Mouse (Mus musculus): ENCODE results near the gene Cdh20. TPM values are rescaled to one million over a fixed set of nuclear protein-coding genes. Genes with fewer than 3 reads are reported as not detected.

Gene Cdh20
- polyA plus RNA-seq, 1 experiment from 2014 or later: 0.04 TPM

DNA sequence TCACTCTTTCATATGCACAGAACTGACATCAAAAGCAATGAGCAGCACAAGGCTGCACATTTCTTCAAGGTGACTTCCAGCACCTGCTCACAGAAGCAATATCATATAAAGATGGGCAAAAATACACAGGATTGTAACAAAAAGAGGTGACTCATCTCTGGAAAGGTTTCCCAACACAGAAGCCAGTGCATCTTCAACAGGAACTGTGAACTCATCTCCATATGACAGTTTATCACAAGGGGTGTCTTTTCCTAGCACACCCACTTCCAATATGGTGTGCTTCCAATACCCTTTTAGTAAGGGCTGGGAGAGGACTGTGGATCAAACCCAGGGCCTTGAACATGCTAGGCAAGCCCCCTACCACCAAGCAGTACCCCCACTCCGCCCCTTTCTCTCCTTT lies 211.9 kb downstream of the Cdh20 start:
- no peak overlapping the region for H3K4me3 ChIP-seq (ENCODE audit: low read depth, low read length)
- no peaks in the 10 kb centered on the region for H3K27me3 ChIP-seq (ENCODE audit: control insufficient read depth, insufficient read depth, low read length)
- no peaks in the 10 kb centered on the region for H3K36me3 ChIP-seq (ENCODE audit: control insufficient read depth, insufficient read depth, low read length)
- DNase-seq (ENCODE audit: low spot score) (no peak), ATAC-seq (ENCODE audit: insufficient number of reproducible peaks, low FRiP score, low TSS enrichment, low read depth) (no peak)
- H3K4me2 ChIP-seq (ENCODE audit: low read depth, severe bottlenecking): no peak overlapping the region
- WGBS: 77% methylated on average over 1 of the region's 1 CpGs
- no peak overlapping the region for H3K9ac ChIP-seq (ENCODE audit: low read length)
- no peaks in the 10 kb centered on the region for H3K9me3 ChIP-seq (ENCODE audit: control insufficient read depth, low read length)
- H3K4me1 ChIP-seq (ENCODE audit: control insufficient read depth, insufficient read depth, low read length): no peaks in the 10 kb centered on the region
- no peak overlapping the region for H3K27ac ChIP-seq (replicated peaks; ENCODE audit: low read depth, low read length)

DNA sequence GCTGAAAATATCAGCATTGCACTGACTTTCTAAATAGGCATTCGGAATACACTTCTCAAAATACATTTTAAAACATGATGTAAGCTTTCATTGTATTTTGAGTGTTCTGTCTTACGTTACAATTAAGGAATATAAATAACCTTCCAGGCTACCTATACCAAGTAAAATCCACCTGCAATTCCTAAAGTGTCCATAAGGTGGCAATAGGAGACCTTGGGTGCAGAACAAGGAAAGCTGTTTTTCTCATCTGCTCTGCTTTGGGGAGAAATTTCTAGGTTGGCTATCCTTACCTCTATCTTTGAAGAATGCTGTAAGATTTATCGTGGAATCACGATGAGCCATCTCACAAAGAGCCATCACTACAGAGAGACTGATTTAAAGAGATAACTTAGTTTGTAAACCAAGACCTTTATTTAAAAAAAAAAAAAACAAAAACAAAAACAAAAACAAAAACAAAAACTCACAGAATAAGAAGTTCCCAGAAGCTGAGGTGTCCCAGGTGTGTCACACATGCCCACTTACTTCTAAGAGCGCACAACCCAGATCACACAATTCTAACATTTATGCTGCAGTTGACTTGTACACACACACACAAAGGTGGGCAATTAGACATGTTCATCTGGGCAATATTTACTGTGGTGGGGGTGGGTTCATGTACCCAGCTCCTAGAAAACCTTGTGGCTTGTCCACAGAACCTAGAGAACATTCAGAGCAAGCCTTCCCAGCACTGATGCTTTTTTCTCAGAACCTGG lies 218.1 kb downstream of the Cdh20 start:
- Histone ChIP-seq H3K4me2 (ENCODE audit: low read depth, severe bottlenecking) (no peak overlapping the region), H3K4me1 (ENCODE audit: control insufficient read depth, insufficient read depth, low read length) (no peaks in the 10 kb centered on the region), H3K9me3 (ENCODE audit: control insufficient read depth, low read length) (no peaks in the 10 kb centered on the region), H3K27me3 (ENCODE audit: control insufficient read depth, insufficient read depth, low read length) (no peaks in the 10 kb centered on the region), H3K4me3 (ENCODE audit: low read depth, low read length) (no peak overlapping the region), H3K9ac (ENCODE audit: low read length) (no peak overlapping the region), H3K27ac (replicated peaks; ENCODE audit: low read depth, low read length) (no peak overlapping the region), H3K36me3 (ENCODE audit: control insufficient read depth, insufficient read depth, low read length) (no peaks in the 10 kb centered on the region)
- peak; percentile 57; the same call in 1 of the 2 replicates for ATAC-seq (ENCODE audit: insufficient number of reproducible peaks, low FRiP score, low TSS enrichment, low read depth)
- no peak for DNase-seq (ENCODE audit: low spot score)
- 30% methylated on average over 5 of the region's 5 CpGs for WGBS

DNA sequence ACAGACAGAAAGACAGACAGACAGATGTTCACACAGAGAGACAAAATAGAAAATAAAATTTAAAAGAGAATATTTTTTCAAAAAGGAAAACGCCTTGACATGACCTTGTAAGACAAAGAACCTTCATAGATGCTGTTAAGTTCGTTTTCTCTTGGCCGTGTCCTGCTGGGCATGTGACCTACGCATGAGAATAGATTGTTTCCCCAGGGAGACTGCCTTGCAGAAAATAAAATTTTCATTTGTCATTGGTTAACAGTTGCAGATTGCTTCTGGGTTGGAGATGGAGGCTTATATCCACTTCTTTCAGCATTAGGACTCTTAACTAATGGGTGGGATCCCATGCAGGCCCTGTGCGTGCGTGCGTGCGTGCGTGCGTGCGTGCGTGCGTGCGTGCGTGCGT lies 219.2 kb downstream of the Cdh20 start:
- no peaks in the 10 kb centered on the region for H3K36me3 ChIP-seq (ENCODE audit: control insufficient read depth, insufficient read depth, low read length)
- H3K4me1 ChIP-seq (ENCODE audit: control insufficient read depth, insufficient read depth, low read length): no peaks in the 10 kb centered on the region
- H3K4me2 ChIP-seq (ENCODE audit: low read depth, severe bottlenecking): no peak overlapping the region
- no peak overlapping the region for H3K27ac ChIP-seq (replicated peaks; ENCODE audit: low read depth, low read length)
- no peaks in the 10 kb centered on the region for H3K9me3 ChIP-seq (ENCODE audit: control insufficient read depth, low read length)
- no peaks in the 10 kb centered on the region for H3K27me3 ChIP-seq (ENCODE audit: control insufficient read depth, insufficient read depth, low read length)
- WGBS: 93% methylated on average over 16 of the region's 16 CpGs
- no peak for DNase-seq (ENCODE audit: low spot score)
- no peak for ATAC-seq (ENCODE audit: insufficient number of reproducible peaks, low FRiP score, low TSS enrichment, low read depth)
- H3K9ac ChIP-seq (ENCODE audit: low read length): no peak overlapping the region
- no peak overlapping the region for H3K4me3 ChIP-seq (ENCODE audit: low read depth, low read length)

DNA sequence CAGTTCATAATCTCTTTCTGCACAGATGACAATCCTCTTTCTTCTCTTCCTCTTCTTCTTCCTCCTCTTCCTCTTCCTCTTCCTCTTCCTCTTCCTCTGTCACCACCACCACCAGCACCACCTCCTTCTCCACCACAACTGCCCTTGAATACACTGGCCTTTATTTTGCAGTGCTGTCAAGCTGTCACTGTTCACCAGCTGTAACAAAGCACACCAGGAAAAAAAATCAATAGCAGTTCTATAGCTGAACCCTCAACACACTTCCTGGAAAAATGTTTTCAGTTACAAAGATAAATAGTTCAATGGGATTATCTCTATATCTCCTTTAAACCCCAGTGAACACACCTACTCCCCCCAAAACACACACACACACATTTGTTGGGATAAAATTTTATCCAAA lies 224.1 kb downstream of the Cdh20 start:
- Histone ChIP-seq H3K4me3 (ENCODE audit: low read depth, low read length) (no peak overlapping the region), H3K27me3 (ENCODE audit: control insufficient read depth, insufficient read depth, low read length) (no peaks in the 10 kb centered on the region), H3K36me3 (ENCODE audit: control insufficient read depth, insufficient read depth, low read length) (no peaks in the 10 kb centered on the region), H3K27ac (replicated peaks; ENCODE audit: low read depth, low read length) (no peak overlapping the region), H3K4me1 (ENCODE audit: control insufficient read depth, insufficient read depth, low read length) (0 out of 2 replicates have a peak, but pooled peaks cover 4% of the 10 kb centered on the region), H3K9me3 (ENCODE audit: control insufficient read depth, low read length) (no peaks in the 10 kb centered on the region), H3K9ac (ENCODE audit: low read length) (no peak overlapping the region), H3K4me2 (ENCODE audit: low read depth, severe bottlenecking) (no peak overlapping the region)
- DNase-seq (ENCODE audit: low spot score) (no peak), ATAC-seq (ENCODE audit: insufficient number of reproducible peaks, low FRiP score, low TSS enrichment, low read depth) (no peak)

DNA sequence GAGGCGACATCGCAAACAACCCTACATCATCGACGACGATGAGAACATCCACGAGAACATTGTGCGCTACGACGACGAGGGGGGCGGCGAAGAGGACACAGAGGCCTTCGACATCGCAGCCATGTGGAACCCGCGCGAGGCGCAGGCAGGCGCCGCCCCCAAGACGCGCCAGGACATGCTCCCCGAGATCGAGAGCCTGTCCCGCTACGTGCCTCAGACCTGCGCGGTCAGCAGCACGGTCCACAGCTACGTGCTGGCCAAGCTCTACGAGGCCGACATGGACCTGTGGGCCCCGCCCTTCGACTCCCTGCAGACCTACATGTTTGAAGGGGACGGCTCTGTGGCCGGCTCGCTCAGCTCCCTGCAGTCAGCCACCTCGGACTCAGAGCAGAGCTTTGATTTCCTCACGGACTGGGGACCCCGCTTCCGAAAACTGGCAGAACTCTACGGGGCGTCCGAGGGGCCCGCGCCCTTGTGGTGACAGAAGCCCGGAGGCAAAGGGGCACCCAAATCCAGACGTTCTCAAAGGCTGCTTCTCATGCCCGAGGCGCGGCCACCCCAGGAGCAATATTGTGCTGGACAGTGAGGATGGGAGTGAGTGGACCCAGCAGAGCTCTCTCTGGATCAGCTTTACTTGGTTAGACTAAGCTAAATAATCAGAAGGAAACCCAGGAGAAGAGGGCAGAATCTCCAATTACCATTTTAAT lies 225.7 kb downstream of the Cdh20 start:
- Histone ChIP-seq H3K9ac (ENCODE audit: low read length) (peak overlapping the region; percentile 57), H3K9me3 (ENCODE audit: control insufficient read depth, low read length) (no peaks in the 10 kb centered on the region), H3K27me3 (ENCODE audit: control insufficient read depth, insufficient read depth, low read length) (no peaks in the 10 kb centered on the region), H3K4me1 (ENCODE audit: control insufficient read depth, insufficient read depth, low read length) (0 out of 2 replicates have a peak, but pooled peaks cover 4% of the 10 kb centered on the region), H3K4me3 (ENCODE audit: low read depth, low read length) (peak overlapping the region; percentile 37), H3K27ac (replicated peaks; ENCODE audit: low read depth, low read length) (no peak overlapping the region), H3K4me2 (ENCODE audit: low read depth, severe bottlenecking) (peak overlapping the region; percentile 82), H3K36me3 (ENCODE audit: control insufficient read depth, insufficient read depth, low read length) (no peaks in the 10 kb centered on the region)
- WGBS: 10% methylated on average over 51 of the region's 51 CpGs
- ATAC-seq (ENCODE audit: insufficient number of reproducible peaks, low FRiP score, low TSS enrichment, low read depth) (peak; percentile 76; the same call in 1 of the 2 replicates), DNase-seq (ENCODE audit: low spot score) (peak; percentile 65)

DNA sequence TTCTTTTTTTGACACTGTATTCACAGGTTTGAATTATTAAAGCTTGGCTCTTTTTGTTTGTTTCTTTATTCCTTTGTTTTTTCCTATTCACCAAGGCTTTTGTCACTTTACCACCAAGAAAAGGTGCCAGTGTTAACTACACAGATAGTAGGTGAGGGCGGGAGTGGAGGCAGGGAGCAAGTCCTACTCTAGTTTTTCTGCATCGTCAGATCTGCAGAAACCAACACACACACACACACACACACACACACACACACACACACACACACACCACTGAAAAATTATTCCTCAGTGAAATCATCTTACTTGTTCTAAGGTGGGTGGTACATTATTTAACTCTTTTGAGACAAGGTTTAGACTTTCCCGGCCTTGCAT lies 226.3 kb downstream of the Cdh20 start:
- no peak overlapping the region for H3K27ac ChIP-seq (replicated peaks; ENCODE audit: low read depth, low read length)
- no peak overlapping the region for H3K9ac ChIP-seq (ENCODE audit: low read length)
- peak overlapping the region; percentile 82; the same call in 1 of the 2 replicates for H3K4me2 ChIP-seq (ENCODE audit: low read depth, severe bottlenecking)
- no peak overlapping the region for H3K4me3 ChIP-seq (ENCODE audit: low read depth, low read length)
- H3K4me1 ChIP-seq (ENCODE audit: control insufficient read depth, insufficient read depth, low read length): 0 out of 2 replicates have a peak, but pooled peaks cover 4% of the 10 kb centered on the region
- no peaks in the 10 kb centered on the region for H3K9me3 ChIP-seq (ENCODE audit: control insufficient read depth, low read length)
- H3K36me3 ChIP-seq (ENCODE audit: control insufficient read depth, insufficient read depth, low read length): no peaks in the 10 kb centered on the region
- no peaks in the 10 kb centered on the region for H3K27me3 ChIP-seq (ENCODE audit: control insufficient read depth, insufficient read depth, low read length)
- WGBS: 89% methylated on average over 3 of the region's 3 CpGs
- DNase-seq (ENCODE audit: low spot score) (no peak), ATAC-seq (ENCODE audit: insufficient number of reproducible peaks, low FRiP score, low TSS enrichment, low read depth) (no peak)

DNA sequence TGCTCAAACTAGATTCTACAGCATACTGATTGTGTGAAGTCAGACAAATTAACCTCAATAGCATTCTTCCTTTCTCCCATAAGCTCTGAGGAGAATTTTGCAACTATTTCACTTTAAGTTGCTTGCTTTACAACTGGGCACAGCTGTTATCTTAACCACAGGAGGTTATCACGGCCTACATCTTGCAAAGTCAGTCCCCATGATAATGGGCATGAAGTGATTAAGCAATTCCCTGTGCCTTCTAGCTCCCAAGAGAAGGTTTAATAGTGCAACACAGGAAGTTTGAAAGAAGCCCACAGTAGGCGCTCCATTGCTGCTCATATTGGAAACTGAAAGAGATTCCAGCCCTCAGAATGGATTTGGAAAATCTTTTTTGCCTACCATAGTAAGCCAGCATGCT lies 229.5 kb downstream of the Cdh20 start:
- no peak for ATAC-seq (ENCODE audit: insufficient number of reproducible peaks, low FRiP score, low TSS enrichment, low read depth)
- WGBS: 69% methylated on average over 2 of the region's 2 CpGs
- H3K4me2 ChIP-seq (ENCODE audit: low read depth, severe bottlenecking): no peak overlapping the region
- 0 out of 2 replicates have a peak, but pooled peaks cover 4% of the 10 kb centered on the region for H3K4me1 ChIP-seq (ENCODE audit: control insufficient read depth, insufficient read depth, low read length)
- H3K9ac ChIP-seq (ENCODE audit: low read length): no peak overlapping the region
- no peaks in the 10 kb centered on the region for H3K27me3 ChIP-seq (ENCODE audit: control insufficient read depth, insufficient read depth, low read length)
- no peak overlapping the region for H3K27ac ChIP-seq (replicated peaks; ENCODE audit: low read depth, low read length)
- no peaks in the 10 kb centered on the region for H3K36me3 ChIP-seq (ENCODE audit: control insufficient read depth, insufficient read depth, low read length)
- DNase-seq (ENCODE audit: low spot score): no peak
- no peak overlapping the region for H3K4me3 ChIP-seq (ENCODE audit: low read depth, low read length)
- H3K9me3 ChIP-seq (ENCODE audit: control insufficient read depth, low read length): no peaks in the 10 kb centered on the region

DNA sequence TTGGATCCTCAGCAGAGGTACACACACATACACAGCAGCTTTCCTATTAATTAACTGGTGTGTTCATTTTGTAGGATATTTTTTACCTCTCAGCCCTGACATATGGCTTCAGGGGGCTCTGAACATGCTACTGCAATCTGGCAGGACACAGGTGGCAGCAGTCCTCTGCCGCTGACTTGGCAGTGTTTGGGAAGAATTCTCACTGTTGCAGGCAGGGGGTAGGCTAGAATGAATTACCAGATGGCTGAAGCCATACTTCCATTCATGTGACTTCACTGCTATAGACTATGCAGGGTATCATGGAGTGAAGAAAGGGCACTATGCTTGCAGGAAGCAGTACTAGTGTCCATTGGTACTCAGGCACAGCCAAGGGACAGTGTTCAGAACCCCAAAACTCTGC lies 233.8 kb downstream of the Cdh20 start:
- H3K36me3 ChIP-seq (ENCODE audit: control insufficient read depth, insufficient read depth, low read length): no peaks in the 10 kb centered on the region
- DNase-seq (ENCODE audit: low spot score) (no peak), ATAC-seq (ENCODE audit: insufficient number of reproducible peaks, low FRiP score, low TSS enrichment, low read depth) (no peak)
- H3K9me3 ChIP-seq (ENCODE audit: control insufficient read depth, low read length): no peaks in the 10 kb centered on the region
- no peak overlapping the region for H3K4me3 ChIP-seq (ENCODE audit: low read depth, low read length)
- no peak overlapping the region for H3K4me2 ChIP-seq (ENCODE audit: low read depth, severe bottlenecking)
- H3K9ac ChIP-seq (ENCODE audit: low read length): no peak overlapping the region
- H3K27ac ChIP-seq (replicated peaks; ENCODE audit: low read depth, low read length): no peak overlapping the region
- H3K27me3 ChIP-seq (ENCODE audit: control insufficient read depth, insufficient read depth, low read length): no peaks in the 10 kb centered on the region
- 59% methylated on average over 1 of the region's 1 CpGs for WGBS
- H3K4me1 ChIP-seq (ENCODE audit: control insufficient read depth, insufficient read depth, low read length): no peaks in the 10 kb centered on the region
